Mouse (Mus musculus) layer of hippocampus, postnatal 36 days (tissue): ENCODE measurements around the gene Ndufv1. TPM values are rescaled to one million over a fixed set of nuclear protein-coding genes. Genes with fewer than 3 reads are reported as not detected.
"Not testable (repeated sequence)": the region's sequence is repeated elsewhere in the genome, so short reads cannot be mapped to it uniquely, and the experiment has no call there.

ENCODE experiments used
- DNase-seq, 2 experiments: peaks; one replicate each; pipeline ENCODE4 v3.0.0; 2022
- total RNA-seq, 2 experiments: library from RNA; stranded (reverse); gene quantifications; 2 replicates each; pipeline ENCODE4 v1.2.3; 2021

Gene Ndufv1
- total RNA-seq, 2 experiments from 2014 or later = 238 to 250 TPM

- DNase-seq = no peak
These were observed 45.3 kb downstream of the Ndufv1 start for GRCm38 (mm10) chr19:3967258-3967657.

- no peak for DNase-seq
These were observed 46.1 kb downstream of the Ndufv1 start for GRCm38 (mm10) chr19:3966330-3967075.

- no peak for DNase-seq
These were observed 48.6 kb downstream of the Ndufv1 start for GRCm38 (mm10) chr19:3964030-3964429.

GRCm38 (mm10) chr19:3962469-3962868 is 50.1 kb downstream of the Ndufv1 start:
- DNase-seq = no peak

GRCm38 (mm10) chr19:3961805-3962204 is 50.8 kb downstream of the Ndufv1 start:
- not testable (repeated sequence) for DNase-seq

GRCm38 (mm10) chr19:3960211-3960610 is 52.4 kb downstream of the Ndufv1 start:
- DNase-seq = no peak

- no peak for DNase-seq
These were observed 53.6 kb downstream of the Ndufv1 start for GRCm38 (mm10) chr19:3959030-3959429.

- no peak for DNase-seq
These were observed 54.1 kb downstream of the Ndufv1 start, which contains the start of gene Aldh3b3 for GRCm38 (mm10) chr19:3958470-3958869. Aldh3b3 (plus strand) TSS chr19:3958645.

Other genes with a start within 250 kb of the Ndufv1 start
- gene Kmt5b, start 245.4 kb downstream of the Ndufv1 start, total RNA-seq = 10 to 100 TPM; 56.6 to 60.1 TPM
- 100 to 1,000 TPM; 106 to 122 TPM for gene Chka, start 161.0 kb downstream of the Ndufv1 start, total RNA-seq
- gene Tcirg1, start 105.7 kb downstream of the Ndufv1 start, total RNA-seq = 10 to 100 TPM; 20.2 to 22.4 TPM
- 100 to 1,000 TPM; 133 to 144 TPM for gene Ndufs8, start 100.0 kb downstream of the Ndufv1 start, total RNA-seq
- 1 to 10 TPM; 2.8 to 3.0 TPM for gene Aldh3b1, start 83.0 kb downstream of the Ndufv1 start, total RNA-seq
- 10 to 100 TPM; 14.2 to 14.5 TPM for gene Unc93b1, start 77.6 kb downstream of the Ndufv1 start, total RNA-seq
- not detected for gene Aldh3b3, start 54.2 kb downstream of the Ndufv1 start, total RNA-seq
- under 1 TPM; 0.72 to 0.86 TPM for gene Aldh3b2, start 40.5 kb downstream of the Ndufv1 start, total RNA-seq
- 1 to 10 TPM; 1.4 TPM for gene Acy3, start 26.2 kb downstream of the Ndufv1 start, total RNA-seq
- gene Tbx10, start 20.1 kb downstream of the Ndufv1 start, total RNA-seq = not detected
- gene Nudt8, start 12.2 kb downstream of the Ndufv1 start, total RNA-seq = 10 to 100 TPM in 1 of 2 experiments, 1 to 10 TPM in 1; 8.2 to 11.1 TPM
- gene Gm49405, start 12.2 kb downstream of the Ndufv1 start, total RNA-seq = 1 to 10 TPM; 1.4 to 2.1 TPM
- 1 to 10 TPM; 4.2 to 4.4 TPM for gene Doc2g, start 9.5 kb downstream of the Ndufv1 start, total RNA-seq
- 100 to 1,000 TPM; 377 to 393 TPM for gene Gstp1, start 25.2 kb upstream of the Ndufv1 start, total RNA-seq
- gene Gstp2, start 33.2 kb upstream of the Ndufv1 start, total RNA-seq = 10 to 100 TPM; 36.3 to 43.5 TPM
- gene Gstp3, start 46.8 kb upstream of the Ndufv1 start, total RNA-seq = not detected
- not detected for gene Cabp2, start 68.8 kb upstream of the Ndufv1 start, total RNA-seq
- gene Cdk2ap2, start 84.4 kb upstream of the Ndufv1 start, total RNA-seq = 10 to 100 TPM; 29.7 to 46.0 TPM
- 100 to 1,000 TPM; 169 to 174 TPM for gene Pitpnm1, start 87.2 kb upstream of the Ndufv1 start, total RNA-seq
- 100 to 1,000 TPM; 108 to 128 TPM for gene Aip, start 113.1 kb upstream of the Ndufv1 start, total RNA-seq
- gene Gpr152, start 127.0 kb upstream of the Ndufv1 start, total RNA-seq = under 1 TPM; 0.10 TPM
- gene Cabp4, start 131.2 kb upstream of the Ndufv1 start, total RNA-seq = under 1 TPM; 0.17 to 0.28 TPM
- 10 to 100 TPM; 83.8 to 90.0 TPM for gene Coro1b, start 135.8 kb upstream of the Ndufv1 start, total RNA-seq
- gene Ptprcap, start 140.8 kb upstream of the Ndufv1 start, total RNA-seq = 1 to 10 TPM; 1.6 to 3.8 TPM
- 10 to 100 TPM; 34.5 to 45.1 TPM for gene Rps6kb2, start 150.5 kb upstream of the Ndufv1 start, total RNA-seq
- 1 to 10 TPM; 7.1 to 9.9 TPM for gene Carns1, start 162.7 kb upstream of the Ndufv1 start, total RNA-seq
- 1 to 10 TPM in 1 of 2 experiments, under 1 TPM in 1; 0.56 to 1.3 TPM for gene Tbc1d10c, start 178.5 kb upstream of the Ndufv1 start, total RNA-seq
- 100 to 1,000 TPM; 255 to 265 TPM for gene Ppp1ca, start 179.3 kb upstream of the Ndufv1 start, total RNA-seq
- 1 to 10 TPM; 5.5 to 7.1 TPM for gene Rad9a, start 188.9 kb upstream of the Ndufv1 start, total RNA-seq
- under 1 TPM; 0.32 to 0.83 TPM for gene Clcf1, start 201.4 kb upstream of the Ndufv1 start, total RNA-seq
- gene AC109138.7, start 201.6 kb upstream of the Ndufv1 start, total RNA-seq = not detected
- 10 to 100 TPM; 12.4 to 16.6 TPM for gene Pold4, start 219.1 kb upstream of the Ndufv1 start, total RNA-seq